8 mouse cellular contexts compared by ENCODE assay signal in the genomic region with DNA sequence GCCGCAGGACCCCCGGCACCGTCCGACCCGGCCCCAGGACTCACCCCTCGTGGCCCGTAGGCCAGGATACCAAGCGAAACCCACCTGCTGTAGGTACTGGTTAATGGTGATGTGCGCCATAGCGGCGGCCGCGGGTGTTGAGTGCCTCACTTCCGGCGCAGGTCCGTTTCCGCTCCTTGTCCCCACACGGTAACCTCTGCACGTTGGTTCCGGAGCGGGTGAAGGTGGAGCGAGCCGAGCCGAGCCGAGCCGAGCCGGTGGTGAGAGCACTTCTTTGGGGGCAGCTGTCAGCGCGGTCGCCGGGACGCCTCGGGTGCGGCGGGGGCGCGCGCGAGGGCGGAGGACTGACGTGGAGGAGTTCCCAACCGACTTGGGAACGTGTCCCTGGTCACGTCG. TPM values are rescaled to one million over a fixed set of nuclear protein-coding genes. Genes with fewer than 3 reads are reported as not detected.
DNase-seq lines count a peak whose midpoint lies in the region; ATAC-seq lines count a peak whose summit lies in the region.

No protein-coding gene starts in this region.

- H3K4me1 ChIP-seq in hindbrain, embryonic 12.5 days: peaks cover 27% of the 10 kb centered on the region

- no peaks in the 10 kb centered on the region for H3K27me3 ChIP-seq in hindbrain, embryonic 12.5 days

- H3K9me3 ChIP-seq in hindbrain, embryonic 12.5 days (replicated peaks): no peaks in the 10 kb centered on the region

- peak overlapping the region; percentile 90 for H3K9ac ChIP-seq in hindbrain, embryonic 12.5 days

- DNase-seq in MN1 (ENCODE audit: low spot score): peak; percentile 94
- peak; percentile 89 for DNase-seq in cerebellum, adult 9-10 months
- peak; percentile 73 to 95 for DNase-seq in frontal cortex, adult 2 months (ENCODE audit: extremely low spot score in 1 of 2, low spot score in 1 of 2)
- DNase-seq in layer of hippocampus, postnatal 14 days (ENCODE audit: low spot score in 2 of 2): peak; percentile 91 to 95
- peak; percentile 94 for DNase-seq in lung, postnatal 14 days
- peak; percentile 89 for DNase-seq in retina, adult 2 months (ENCODE audit: low read depth, low spot score)
- peak; percentile 87 to 90 for DNase-seq in thymus, postnatal 36 days

- H3K36me3 ChIP-seq in hindbrain, embryonic 12.5 days: peaks cover 11% of the 10 kb centered on the region

- H3K4me2 ChIP-seq in hindbrain, embryonic 12.5 days (replicated peaks): peak overlapping the region; percentile 99

- ATAC-seq in hindbrain, embryonic 12.5 days (ENCODE audit: low FRiP score): peak; percentile 73

- H3K4me3 ChIP-seq in hindbrain, embryonic 12.5 days: peak overlapping the region; percentile 94

- under 1% methylated on average over 45 of the region's 45 CpGs for WGBS in hindbrain, embryonic 12.5 days

- H3K27ac ChIP-seq in hindbrain, embryonic 12.5 days: peak overlapping the region; percentile 90

RNA-seq across cellular contexts. Expression of gene Pcid2, which starts 0.6 kb away (rescaled TPM):
- polyA plus RNA-seq in frontal cortex, adult 2 months (2012; rRNA removed): 32.5 and 34.8 TPM in 2 replicates
- polyA plus RNA-seq in hindbrain, embryonic 12.5 days (2016; fragmentation: Nextera tagmentation; extraction: Ambion mirVana): 51.3 and 59.3 TPM in 2 replicates
- total RNA-seq in layer of hippocampus, postnatal 14 days (2021): 10 to 100 TPM; 25.2 TPM

RNA-seq across cellular contexts. Expression of gene Cul4a, which starts 0.7 kb away (rescaled TPM):
- 43.7 and 53.5 TPM in 2 replicates for polyA plus RNA-seq in frontal cortex, adult 2 months (2012; rRNA removed)
- 92.1 and 95.5 TPM in 2 replicates for polyA plus RNA-seq in hindbrain, embryonic 12.5 days (2016; fragmentation: Nextera tagmentation; extraction: Ambion mirVana)
- 10 to 100 TPM; 58.6 to 59.7 TPM for total RNA-seq in layer of hippocampus, postnatal 14 days (2021)

RNA-seq across cellular contexts. Expression of gene Proz, which starts 44.0 kb away (rescaled TPM):
- polyA plus RNA-seq in frontal cortex, adult 2 months (2012; rRNA removed): 0.11 and 0.24 TPM in 2 replicates
- polyA plus RNA-seq in hindbrain, embryonic 12.5 days (2016; fragmentation: Nextera tagmentation; extraction: Ambion mirVana): 0.65 and 0.68 TPM in 2 replicates
- not detected for total RNA-seq in layer of hippocampus, postnatal 14 days (2021)

RNA-seq across cellular contexts. Expression of gene Lamp1, which starts 54.3 kb away (rescaled TPM):
- 391 and 397 TPM in 2 replicates for polyA plus RNA-seq in frontal cortex, adult 2 months (2012; rRNA removed)
- 276 and 280 TPM in 2 replicates for polyA plus RNA-seq in hindbrain, embryonic 12.5 days (2016; fragmentation: Nextera tagmentation; extraction: Ambion mirVana)
- total RNA-seq in layer of hippocampus, postnatal 14 days (2021): 100 to 1,000 TPM; 318 to 321 TPM

Comparison
In these comparisons a context has a peak if more than half of its experiments do, and no peak if none do; other contexts are left out.
1. Peak in every context shown above with its lines: DNase-seq, ATAC-seq, H3K4me3 ChIP-seq and H3K27ac ChIP-seq.